Mouse (Mus musculus): Measurements from ENCODE around the gene Tmx1. TPM values are rescaled to one million over a fixed set of nuclear protein-coding genes. Genes with fewer than 3 reads are reported as not detected.

Gene Tmx1
- polyA plus RNA-seq, 1 experiment: 13.2 TPM

DNA sequence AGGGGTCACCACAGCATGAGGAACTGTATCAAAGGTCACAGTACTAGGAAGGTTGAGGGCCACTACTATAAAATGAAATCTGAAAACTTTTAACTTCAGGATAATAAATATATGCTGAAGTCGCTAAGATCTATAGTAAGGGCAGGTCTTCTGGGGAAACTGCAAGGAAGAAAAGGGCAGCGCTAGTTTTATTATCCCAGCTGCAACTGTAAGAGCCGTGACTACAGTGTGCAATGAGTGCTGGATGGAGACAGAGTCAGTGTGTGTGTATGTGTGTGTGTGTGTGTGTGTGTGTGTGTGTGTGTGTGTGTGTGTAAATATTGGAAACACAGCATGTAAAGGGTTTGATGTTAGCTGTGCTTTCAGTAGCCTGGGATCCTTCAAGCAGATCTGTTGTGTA, 25.0 kb upstream of the Tmx1 start:
- no peaks in the 10 kb centered on the region for H3K4me1 ChIP-seq (ENCODE audit: control insufficient read depth, insufficient read depth, low read length)
- no peak for DNase-seq
- no peak overlapping the region for H3K27ac ChIP-seq (ENCODE audit: insufficient read depth, low read depth, low read length)
- no peak overlapping the region for H3K4me3 ChIP-seq (ENCODE audit: insufficient read depth, low read depth, low read length)
- H3K36me3 ChIP-seq (ENCODE audit: control insufficient read depth, insufficient read depth, low read length): no peaks in the 10 kb centered on the region
- no peaks in the 10 kb centered on the region for H3K27me3 ChIP-seq (replicated peaks; ENCODE audit: control insufficient read depth, insufficient read depth, low read length)
- no peak for TF ChIP-seq POLR2A (IDR thresholded peaks at IDR 0.05; ENCODE audit: low read depth, low read length)
- TF ChIP-seq CTCF (conservative IDR thresholded peaks at IDR 0.05; ENCODE audit: insufficient read depth, insufficient read length, low read depth, low read length): no peak
- WGBS: 61% methylated on average over 3 of the region's 3 CpGs

DNA sequence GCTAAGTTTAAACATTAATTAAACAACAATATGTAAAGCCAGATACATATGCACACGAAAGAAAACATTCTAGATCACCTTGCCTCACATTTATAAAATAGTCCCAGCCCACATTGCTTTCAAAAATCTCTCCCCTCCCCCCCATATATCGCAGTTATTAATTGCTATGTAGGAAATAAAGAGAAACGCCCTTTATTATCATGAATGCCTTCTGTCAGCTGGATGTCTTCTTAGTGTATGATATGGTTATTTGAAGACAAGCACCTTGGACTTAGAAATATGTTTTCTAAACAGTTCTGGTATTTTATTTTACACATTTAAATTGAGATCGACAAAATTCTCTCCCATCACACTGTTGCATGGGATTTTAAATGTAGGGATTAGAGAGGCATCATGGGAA, 23.3 kb upstream of the Tmx1 start:
- WGBS: 84% methylated on average over 4 of the region's 4 CpGs
- Histone ChIP-seq H3K27ac (ENCODE audit: insufficient read depth, low read depth, low read length) (no peak overlapping the region), H3K27me3 (replicated peaks; ENCODE audit: control insufficient read depth, insufficient read depth, low read length) (no peaks in the 10 kb centered on the region), H3K4me1 (ENCODE audit: control insufficient read depth, insufficient read depth, low read length) (no peaks in the 10 kb centered on the region), H3K36me3 (ENCODE audit: control insufficient read depth, insufficient read depth, low read length) (no peaks in the 10 kb centered on the region), H3K4me3 (ENCODE audit: insufficient read depth, low read depth, low read length) (no peak overlapping the region)
- TF ChIP-seq CTCF (conservative IDR thresholded peaks at IDR 0.05; ENCODE audit: insufficient read depth, insufficient read length, low read depth, low read length) (no peak), POLR2A (IDR thresholded peaks at IDR 0.05; ENCODE audit: low read depth, low read length) (no peak)
- no peak for DNase-seq

DNA sequence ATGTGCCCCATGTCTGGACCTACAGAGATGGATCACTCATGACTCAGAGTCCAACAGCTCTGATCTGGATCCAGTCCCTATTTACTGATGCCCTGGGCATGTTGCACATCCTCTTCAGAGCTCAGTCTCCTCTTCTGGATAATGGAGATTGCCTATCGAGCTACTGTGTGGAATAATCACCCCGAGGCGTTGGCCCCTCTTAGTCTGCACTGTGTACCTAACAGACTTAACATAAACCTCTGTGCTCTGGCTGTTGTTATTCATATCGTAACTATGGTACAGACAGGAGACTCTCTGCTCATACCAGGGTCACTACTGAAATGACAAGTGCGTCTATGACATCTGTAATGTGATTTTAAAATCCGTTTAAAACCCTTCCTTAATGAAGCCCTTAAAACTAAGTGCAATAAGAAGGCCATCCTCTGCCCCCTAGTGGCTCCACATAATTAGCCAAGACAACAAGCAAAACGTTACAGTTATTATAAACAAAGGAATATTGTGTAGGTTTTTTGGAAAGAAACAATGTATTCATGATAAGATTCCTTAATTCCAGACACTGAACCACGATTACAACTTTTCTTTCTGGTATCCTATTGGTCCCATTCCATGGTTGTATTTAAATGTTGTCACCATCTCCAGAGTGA, 22.5 kb upstream of the Tmx1 start:
- no peak overlapping the region for H3K27ac ChIP-seq (ENCODE audit: insufficient read depth, low read depth, low read length)
- DNase-seq: peak; percentile 46
- no peaks in the 10 kb centered on the region for H3K27me3 ChIP-seq (replicated peaks; ENCODE audit: control insufficient read depth, insufficient read depth, low read length)
- no peaks in the 10 kb centered on the region for H3K4me1 ChIP-seq (ENCODE audit: control insufficient read depth, insufficient read depth, low read length)
- H3K4me3 ChIP-seq (ENCODE audit: insufficient read depth, low read depth, low read length): no peak overlapping the region
- no peaks in the 10 kb centered on the region for H3K36me3 ChIP-seq (ENCODE audit: control insufficient read depth, insufficient read depth, low read length)
- TF ChIP-seq POLR2A (IDR thresholded peaks at IDR 0.05; ENCODE audit: low read depth, low read length) (no peak), CTCF (conservative IDR thresholded peaks at IDR 0.05; ENCODE audit: insufficient read depth, insufficient read length, low read depth, low read length) (no peak)
- 34% methylated on average over 8 of the region's 8 CpGs for WGBS

DNA sequence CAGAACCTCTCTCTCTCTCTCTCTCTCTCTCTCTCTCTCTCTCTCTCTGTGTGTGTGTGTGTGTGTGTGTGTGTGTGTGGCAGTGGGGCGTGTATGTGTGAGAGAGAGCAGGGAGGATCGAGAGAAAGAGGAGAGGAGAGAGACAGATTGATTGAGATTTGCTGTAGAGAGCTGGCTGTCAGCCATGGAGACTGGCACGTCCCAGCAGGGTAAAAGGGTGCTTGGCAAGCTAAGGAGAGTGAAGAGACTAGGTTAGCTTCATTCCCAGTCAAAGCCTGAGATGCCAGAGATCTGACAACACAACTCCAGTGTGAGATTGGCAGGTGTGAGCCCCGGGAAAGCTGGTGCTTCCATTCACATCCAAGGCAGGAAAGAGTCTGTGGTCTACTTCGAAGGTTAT, 21.5 kb upstream of the Tmx1 start:
- Histone ChIP-seq H3K27me3 (replicated peaks; ENCODE audit: control insufficient read depth, insufficient read depth, low read length) (no peaks in the 10 kb centered on the region), H3K4me1 (ENCODE audit: control insufficient read depth, insufficient read depth, low read length) (no peaks in the 10 kb centered on the region), H3K4me3 (ENCODE audit: insufficient read depth, low read depth, low read length) (no peak overlapping the region), H3K36me3 (ENCODE audit: control insufficient read depth, insufficient read depth, low read length) (no peaks in the 10 kb centered on the region), H3K27ac (ENCODE audit: insufficient read depth, low read depth, low read length) (no peak overlapping the region)
- TF ChIP-seq POLR2A (IDR thresholded peaks at IDR 0.05; ENCODE audit: low read depth, low read length): no peak
- WGBS: 59% methylated on average over 5 of the region's 5 CpGs
- peak; percentile 37 for DNase-seq

DNA sequence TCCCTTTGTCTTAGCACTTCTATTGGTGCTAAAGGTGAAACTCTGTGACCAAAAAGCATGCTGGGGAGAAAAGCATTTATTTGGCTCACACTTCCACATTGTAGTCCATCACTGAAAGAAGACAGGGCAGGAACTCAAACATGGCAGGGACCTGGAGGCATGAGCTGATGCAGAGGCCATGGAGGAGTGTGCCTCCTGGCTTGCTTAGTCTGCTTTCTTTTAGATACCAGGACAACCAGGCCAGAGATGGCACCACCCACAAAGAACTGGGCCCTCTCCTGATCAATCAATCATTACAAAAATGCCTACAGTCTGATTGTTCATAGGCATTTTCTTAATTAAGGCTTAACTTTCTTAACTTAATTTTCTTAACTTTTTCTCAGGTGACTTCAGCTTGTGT, 2.9 kb upstream of the Tmx1 start:
- Histone ChIP-seq H3K4me3 (ENCODE audit: insufficient read depth, low read depth, low read length) (no peak overlapping the region), H3K36me3 (ENCODE audit: control insufficient read depth, insufficient read depth, low read length) (no peaks in the 10 kb centered on the region), H3K27ac (ENCODE audit: insufficient read depth, low read depth, low read length) (no peak overlapping the region), H3K4me1 (ENCODE audit: control insufficient read depth, insufficient read depth, low read length) (no peaks in the 10 kb centered on the region; the same call in 1 of the 2 replicates), H3K27me3 (replicated peaks; ENCODE audit: control insufficient read depth, insufficient read depth, low read length) (no peaks in the 10 kb centered on the region)
- TF ChIP-seq POLR2A (IDR thresholded peaks at IDR 0.05; ENCODE audit: low read depth, low read length) (no peak), CTCF (conservative IDR thresholded peaks at IDR 0.05; ENCODE audit: insufficient read depth, insufficient read length, low read depth, low read length) (no peak)
- DNase-seq: no peak

DNA sequence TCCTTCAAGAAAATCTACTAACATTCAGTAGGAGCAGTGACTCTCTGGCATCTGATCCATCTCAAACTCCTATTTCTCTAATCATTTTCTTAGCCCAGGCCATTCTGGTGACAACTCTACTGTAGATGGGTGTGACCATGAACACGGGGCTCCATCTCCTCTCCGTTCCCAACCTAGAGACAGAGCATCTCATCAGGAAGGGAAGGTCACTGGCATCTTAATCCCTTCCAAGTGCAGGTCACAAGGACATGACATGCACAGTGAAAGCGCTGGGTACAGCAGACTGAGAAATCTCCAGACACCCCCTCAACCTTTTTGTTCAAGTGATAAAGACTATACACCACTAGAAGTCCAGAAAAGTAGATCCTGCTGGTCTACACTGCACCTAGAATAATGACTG, 1.4 kb upstream of the Tmx1 start:
- 90% methylated on average over 3 of the region's 3 CpGs for WGBS
- H3K4me3 ChIP-seq (ENCODE audit: insufficient read depth, low read depth, low read length): no peak overlapping the region
- no peak for TF ChIP-seq POLR2A (IDR thresholded peaks at IDR 0.05; ENCODE audit: low read depth, low read length)
- no peak for TF ChIP-seq CTCF (conservative IDR thresholded peaks at IDR 0.05; ENCODE audit: insufficient read depth, insufficient read length, low read depth, low read length)
- H3K36me3 ChIP-seq (ENCODE audit: control insufficient read depth, insufficient read depth, low read length): no peaks in the 10 kb centered on the region
- DNase-seq: no peak
- H3K4me1 ChIP-seq (ENCODE audit: control insufficient read depth, insufficient read depth, low read length): no peaks in the 10 kb centered on the region; the same call in 1 of the 2 replicates
- H3K27ac ChIP-seq (ENCODE audit: insufficient read depth, low read depth, low read length): no peak overlapping the region
- no peaks in the 10 kb centered on the region for H3K27me3 ChIP-seq (replicated peaks; ENCODE audit: control insufficient read depth, insufficient read depth, low read length)

DNA sequence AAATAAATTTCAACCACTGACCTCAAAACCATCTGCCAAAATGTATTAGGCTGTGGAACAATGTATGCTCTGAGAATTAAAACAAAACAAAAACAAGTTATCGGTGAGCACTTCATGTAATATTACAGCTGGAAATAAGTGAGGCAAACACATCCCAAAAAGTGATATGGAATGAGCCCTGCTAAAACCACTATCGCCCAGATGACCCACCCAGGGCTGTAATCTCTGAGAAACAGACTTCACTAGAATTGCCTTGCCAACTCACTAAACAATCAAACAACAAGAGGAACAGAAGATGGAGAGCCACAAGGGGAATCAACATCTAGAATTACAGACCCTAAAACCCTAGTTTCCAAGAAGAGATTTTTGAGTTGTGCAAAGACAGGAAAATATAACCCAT, 752 bp upstream of the Tmx1 start:
- no peaks in the 10 kb centered on the region; the same call in 1 of the 2 replicates for H3K4me1 ChIP-seq (ENCODE audit: control insufficient read depth, insufficient read depth, low read length)
- no peak overlapping the region for H3K27ac ChIP-seq (ENCODE audit: insufficient read depth, low read depth, low read length)
- H3K27me3 ChIP-seq (replicated peaks; ENCODE audit: control insufficient read depth, insufficient read depth, low read length): no peaks in the 10 kb centered on the region
- no peak overlapping the region for H3K4me3 ChIP-seq (ENCODE audit: insufficient read depth, low read depth, low read length)
- WGBS: 72% methylated on average over 2 of the region's 2 CpGs
- DNase-seq: no peak
- no peak for TF ChIP-seq CTCF (conservative IDR thresholded peaks at IDR 0.05; ENCODE audit: insufficient read depth, insufficient read length, low read depth, low read length)
- TF ChIP-seq POLR2A (IDR thresholded peaks at IDR 0.05; ENCODE audit: low read depth, low read length): no peak
- H3K36me3 ChIP-seq (ENCODE audit: control insufficient read depth, insufficient read depth, low read length): no peaks in the 10 kb centered on the region; the same call in 1 of the 2 replicates

Measured in kidney, adult 2 months (tissue).